Mouse (Mus musculus) heart, postnatal 0 days (tissue): Measurements from ENCODE around the gene Ifi202b. TPM values are rescaled to one million over a fixed set of nuclear protein-coding genes. Genes with fewer than 3 reads are reported as not detected.
"Not testable (repeated sequence)": the region's sequence is repeated elsewhere in the genome, so short reads cannot be mapped to it uniquely, and the experiment has no call there.

Experiments
- ATAC-seq: fragments of 200-750 bp; cut with Nextera tagmentation; 2 replicates; pipeline ENCODE4 v1.8.0; 2017; ENCODE audit warnings: low read depth, moderate number of reproducible peaks, moderate library complexity; ENCODE audit not compliant: insufficient read depth
- DNase-seq: peaks from one replicate; pipeline ENCODE4 v3.0.0-alpha.2; 2016; ENCODE audit warnings: low spot score
- H3K27ac ChIP-seq: fragments of 300-500 bp; sonication (generic); 2 replicates; pipeline ENCODE4 v1.5.1; 2014; ENCODE audit warnings: low read depth, mild to moderate bottlenecking
- H3K27me3 ChIP-seq: fragments of 300-500 bp; sonication (generic); 2 replicates; pipeline ENCODE4 v1.6.1; 2014; ENCODE audit warnings: low read length, mixed read lengths; ENCODE audit not compliant: control insufficient read depth, insufficient read depth
- H3K36me3 ChIP-seq: fragments of 300-500 bp; sonication (generic); replicated peaks from 2 replicates; pipeline ENCODE4 v1.6.1; 2014; ENCODE audit warnings: low read length, mixed read lengths; ENCODE audit not compliant: control insufficient read depth, insufficient read depth
- H3K4me1 ChIP-seq: fragments of 300-500 bp; sonication (generic); 2 replicates; pipeline ENCODE4 v1.6.1; 2014; ENCODE audit warnings: antibody characterized with exemption; ENCODE audit not compliant: control insufficient read depth, insufficient read depth
- H3K4me2 ChIP-seq: fragments of 300-500 bp; sonication (generic); 2 replicates; pipeline ENCODE4 v1.6.1; 2014; ENCODE audit warnings: low read depth, mild to moderate bottlenecking, low read length, moderate library complexity
- H3K4me3 ChIP-seq: fragments of 300-500 bp; sonication (generic); 2 replicates; pipeline ENCODE4 v1.5.1; 2014; ENCODE audit warnings: low read depth, low read length
- H3K9ac ChIP-seq: fragments of 300-500 bp; sonication (generic); replicated peaks from 2 replicates; pipeline ENCODE4 v1.6.1; 2014; ENCODE audit warnings: low read depth, low read length, mixed read lengths
- H3K9me3 ChIP-seq: fragments of 300-500 bp; sonication (generic); replicated peaks from 2 replicates; pipeline ENCODE4 v1.6.1; 2016; ENCODE audit warnings: low read length; ENCODE audit not compliant: control insufficient read depth
- CTCF ChIP-seq: IDR thresholded peaks from 2 replicates; pipeline ENCODE4 v1.5.1; 2016; ENCODE audit warnings: antibody characterized with exemption, control low read depth, low read depth
- EP300 ChIP-seq: IDR thresholded peaks from 2 replicates; pipeline ENCODE4 v1.6.1; 2016; ENCODE audit warnings: antibody characterized with exemption, low read depth
- WGBS: fragments of 180-500 bp; shearing (Covaris S2); extraction: QIAGEN DNeasy Blood & Tissue Kit; methylation state at CpG from one replicate; pipeline ENCODE4 v1.1.7; 2014; 5-methylcytosine and 5-hydroxymethylcytosine counted together
- polyA plus RNA-seq: library from polyadenylated mRNA; unstranded; fragments of >200 nt; fragmentation: Nextera tagmentation; extraction: Ambion mirVana; gene quantifications from 2 replicates; pipeline ENCODE4 v1.2.1, GENCODE M21; 2015
- total RNA-seq: library from RNA; depleted of rRNA; stranded (reverse); fragments of >200 nt; gene quantifications from 2 replicates; pipeline ENCODE4 v1.2.3, GENCODE M21; 2014; ENCODE audit warnings: low replicate concordance

The Ifi202b gene
- total and polyA plus RNA-seq, 2 experiments from 2014 or later: not detected

- Histone ChIP-seq H3K27ac (no peak overlapping the region), H3K27me3 (no peaks in the 10 kb centered on the region), H3K4me3 (no peak overlapping the region), H3K9me3 (no peaks in the 10 kb centered on the region), H3K4me2 (no peak overlapping the region), H3K36me3 (no peaks in the 10 kb centered on the region), H3K9ac (no peak overlapping the region), H3K4me1 (0 out of 2 replicates have a peak, but pooled peaks cover 4% of the 10 kb centered on the region)
- DNase-seq (no peak), ATAC-seq (no peak)
- TF ChIP-seq EP300 (no peak), CTCF (no peak)
Measured at GRCm38 (mm10) chr1:173977622-173978021, 4.9 kb downstream of the Ifi202b start.

- no peaks in the 10 kb centered on the region for H3K27me3 ChIP-seq
- DNase-seq (peak; percentile 9), ATAC-seq (no peak)
Measured at GRCm38 (mm10) chr1:173973111-173973510, 9.4 kb downstream of the Ifi202b start.

GRCm38 (mm10) chr1:173961491-173961890 is 21.1 kb downstream of the Ifi202b start:
- H3K4me3 ChIP-seq, H3K27me3 ChIP-seq, H3K4me1 ChIP-seq, H3K9ac ChIP-seq, H3K4me2 ChIP-seq, H3K27ac ChIP-seq, H3K36me3 ChIP-seq, DNase-seq, ATAC-seq, H3K9me3 ChIP-seq: not testable (repeated sequence)
- WGBS: 83% methylated on average over 1 of the region's 1 CpGs

More at GRCm38 (mm10) chr1:173973111-173973510, 9.4 kb downstream of the Ifi202b start:
- Histone ChIP-seq H3K36me3 (no peaks in the 10 kb centered on the region), H3K4me2 (no peak overlapping the region), H3K9ac (no peak overlapping the region), H3K4me1 (no peaks in the 10 kb centered on the region), H3K4me3 (no peak overlapping the region), H3K9me3 (no peaks in the 10 kb centered on the region), H3K27ac (no peak overlapping the region)
- no peak for TF ChIP-seq EP300
- TF ChIP-seq CTCF: no peak

- H3K36me3 ChIP-seq, H3K4me2 ChIP-seq, ATAC-seq, H3K9me3 ChIP-seq, H3K27me3 ChIP-seq, H3K9ac ChIP-seq, DNase-seq, H3K4me1 ChIP-seq, H3K4me3 ChIP-seq, H3K27ac ChIP-seq: not testable (repeated sequence)
- WGBS: 54% methylated on average over 3 of the region's 3 CpGs
Measured at GRCm38 (mm10) chr1:173959998-173960397, 22.5 kb downstream of the Ifi202b start.

GRCm38 (mm10) chr1:173955839-173956527 is 26.6 kb downstream of the Ifi202b start:
- WGBS: 59% methylated on average over 3 of the region's 3 CpGs
- H3K4me3 ChIP-seq: not testable (repeated sequence)

GRCm38 (mm10) chr1:173955071-173955796 is 27.3 kb downstream of the Ifi202b start:
- no peaks in the 10 kb centered on the region for H3K9me3 ChIP-seq
- TF ChIP-seq EP300: no peak
- TF ChIP-seq CTCF: no peak
- ATAC-seq: no peak
- no peak for DNase-seq
- no peak overlapping the region for H3K27ac ChIP-seq
- H3K4me1 ChIP-seq: no peaks in the 10 kb centered on the region
- H3K36me3 ChIP-seq: no peaks in the 10 kb centered on the region
- no peak overlapping the region for H3K9ac ChIP-seq
- no peaks in the 10 kb centered on the region for H3K27me3 ChIP-seq
- no peak overlapping the region for H3K4me2 ChIP-seq
- no peak overlapping the region for H3K4me3 ChIP-seq
- 83% methylated on average over 2 of the region's 2 CpGs for WGBS

More at GRCm38 (mm10) chr1:173955839-173956527, 26.6 kb downstream of the Ifi202b start:
- H3K9me3 ChIP-seq, H3K27me3 ChIP-seq, H3K9ac ChIP-seq, H3K36me3 ChIP-seq, H3K4me1 ChIP-seq, DNase-seq, ATAC-seq, H3K4me2 ChIP-seq, H3K27ac ChIP-seq: not testable (repeated sequence)
